Mouse (Mus musculus): ENCODE measurements around the gene Tbx6. TPM values are rescaled to one million over a fixed set of nuclear protein-coding genes. Genes with fewer than 3 reads are reported as not detected.

The Tbx6 gene
- polyA plus RNA-seq, 1 experiment, result 1.6 TPM

DNA sequence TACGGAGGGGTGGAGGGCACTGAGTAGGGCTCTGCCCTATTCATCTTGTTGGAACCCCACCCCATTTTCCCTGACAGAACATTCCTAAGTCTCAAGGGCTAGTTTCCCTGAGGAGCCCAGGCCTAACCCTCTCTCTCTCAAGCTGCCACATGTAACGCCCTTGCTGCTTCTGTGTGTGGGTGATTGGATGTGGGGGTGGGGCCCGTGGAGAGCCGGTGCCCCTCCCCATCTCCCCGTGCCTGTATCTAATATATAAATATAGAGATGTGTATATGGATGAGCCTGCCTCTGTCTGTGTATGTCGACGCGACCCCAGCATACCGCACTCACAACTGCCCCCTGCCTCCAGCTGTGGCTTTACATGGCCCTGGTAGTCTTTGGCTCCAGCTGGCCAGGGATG, 15.7 kb upstream of the Tbx6 start:
- H3K4me3 ChIP-seq (ENCODE audit: insufficient read depth, low read length), result no peak overlapping the region
- no peak overlapping the region for H3K27ac ChIP-seq (ENCODE audit: insufficient read depth, low read length)
- TF ChIP-seq CTCF (IDR thresholded peaks at IDR 0.05; ENCODE audit: extremely low read depth, insufficient read depth, low read length) (no peak), POLR2A (IDR thresholded peaks at IDR 0.05; ENCODE audit: extremely low read depth, insufficient read depth, low read length) (no peak)
- H3K4me1 ChIP-seq (ENCODE audit: control insufficient read depth, insufficient read depth, low read length), result peaks cover 12% of the 10 kb centered on the region

GRCm38 (mm10) chr7:126766201-126766600, 15.1 kb upstream of the Tbx6 start, which contains the start of gene Gdpd3:
Gene Gdpd3 (plus strand): TSS chr7:126766334.
- TF ChIP-seq POLR2A (IDR thresholded peaks at IDR 0.05; ENCODE audit: extremely low read depth, insufficient read depth, low read length), result no peak
- no peak for TF ChIP-seq CTCF (IDR thresholded peaks at IDR 0.05; ENCODE audit: extremely low read depth, insufficient read depth, low read length)
- Histone ChIP-seq H3K4me1 (ENCODE audit: control insufficient read depth, insufficient read depth, low read length) (peaks cover 10% of the 10 kb centered on the region), H3K4me3 (ENCODE audit: insufficient read depth, low read length) (no peak within 1 kb of the TSS), H3K27ac (ENCODE audit: insufficient read depth, low read length) (no peak within 1 kb of the TSS)

- peaks cover 6% of the 10 kb centered on the region for H3K4me1 ChIP-seq (ENCODE audit: control insufficient read depth, insufficient read depth, low read length)
- TF ChIP-seq CTCF (IDR thresholded peaks at IDR 0.05; ENCODE audit: extremely low read depth, insufficient read depth, low read length), result no peak
- TF ChIP-seq POLR2A (IDR thresholded peaks at IDR 0.05; ENCODE audit: extremely low read depth, insufficient read depth, low read length), result no peak
- no peak overlapping the region for H3K27ac ChIP-seq (ENCODE audit: insufficient read depth, low read length)
- no peak overlapping the region for H3K4me3 ChIP-seq (ENCODE audit: insufficient read depth, low read length)
Observed at GRCm38 (mm10) chr7:126767001-126767400, 14.3 kb upstream of the Tbx6 start.

DNA sequence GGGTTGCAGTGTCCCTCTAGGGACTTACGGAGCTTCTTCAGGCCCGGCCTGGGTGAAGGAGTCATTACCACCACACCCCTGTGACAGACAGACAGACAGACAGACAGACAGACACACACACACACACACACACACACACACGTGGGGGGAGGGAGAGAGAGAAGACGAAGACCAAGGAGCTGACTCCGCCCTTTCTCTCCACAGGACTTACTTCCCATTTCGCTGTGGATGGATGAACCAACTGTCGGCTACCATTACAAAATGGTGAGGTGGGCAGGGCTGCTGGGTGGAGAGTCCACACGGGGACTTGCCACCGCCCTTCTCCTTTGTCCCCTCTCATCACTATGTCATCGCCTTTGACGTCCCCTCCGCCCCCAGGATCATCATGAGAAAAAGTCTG, 10.5 kb upstream of the Tbx6 start:
- no peak overlapping the region for H3K4me3 ChIP-seq (ENCODE audit: insufficient read depth, low read length)
- no peak overlapping the region for H3K27ac ChIP-seq (ENCODE audit: insufficient read depth, low read length)
- H3K4me1 ChIP-seq (ENCODE audit: control insufficient read depth, insufficient read depth, low read length), result no peaks in the 10 kb centered on the region
- TF ChIP-seq POLR2A (IDR thresholded peaks at IDR 0.05; ENCODE audit: extremely low read depth, insufficient read depth, low read length) (no peak), CTCF (IDR thresholded peaks at IDR 0.05; ENCODE audit: extremely low read depth, insufficient read depth, low read length) (no peak)

GRCm38 (mm10) chr7:126773351-126773750, 7.9 kb upstream of the Tbx6 start:
- Histone ChIP-seq H3K27ac (ENCODE audit: insufficient read depth, low read length) (no peak overlapping the region), H3K4me3 (ENCODE audit: insufficient read depth, low read length) (no peak overlapping the region), H3K4me1 (ENCODE audit: control insufficient read depth, insufficient read depth, low read length) (peaks cover 2% of the 10 kb centered on the region; the same call in 1 of the 2 replicates)
- no peak for TF ChIP-seq POLR2A (IDR thresholded peaks at IDR 0.05; ENCODE audit: extremely low read depth, insufficient read depth, low read length)
- no peak for TF ChIP-seq CTCF (IDR thresholded peaks at IDR 0.05; ENCODE audit: extremely low read depth, insufficient read depth, low read length)

GRCm38 (mm10) chr7:126774463-126774862, 6.8 kb upstream of the Tbx6 start:
- H3K27ac ChIP-seq (ENCODE audit: insufficient read depth, low read length), result no peak overlapping the region
- TF ChIP-seq CTCF (IDR thresholded peaks at IDR 0.05; ENCODE audit: extremely low read depth, insufficient read depth, low read length) (no peak), POLR2A (IDR thresholded peaks at IDR 0.05; ENCODE audit: extremely low read depth, insufficient read depth, low read length) (no peak)
- peaks cover 2% of the 10 kb centered on the region; the same call in 1 of the 2 replicates for H3K4me1 ChIP-seq (ENCODE audit: control insufficient read depth, insufficient read depth, low read length)
- H3K4me3 ChIP-seq (ENCODE audit: insufficient read depth, low read length), result no peak overlapping the region

- no peak overlapping the region for H3K4me3 ChIP-seq (ENCODE audit: insufficient read depth, low read length)
- peaks cover 2% of the 10 kb centered on the region; the same call in 1 of the 2 replicates for H3K4me1 ChIP-seq (ENCODE audit: control insufficient read depth, insufficient read depth, low read length)
- TF ChIP-seq POLR2A (IDR thresholded peaks at IDR 0.05; ENCODE audit: extremely low read depth, insufficient read depth, low read length) (no peak), CTCF (IDR thresholded peaks at IDR 0.05; ENCODE audit: extremely low read depth, insufficient read depth, low read length) (peak; percentile 40; the same call in 1 of the 2 replicates)
- H3K27ac ChIP-seq (ENCODE audit: insufficient read depth, low read length), result no peak overlapping the region
Observed at GRCm38 (mm10) chr7:126775185-126775977, 5.9 kb upstream of the Tbx6 start.

DNA sequence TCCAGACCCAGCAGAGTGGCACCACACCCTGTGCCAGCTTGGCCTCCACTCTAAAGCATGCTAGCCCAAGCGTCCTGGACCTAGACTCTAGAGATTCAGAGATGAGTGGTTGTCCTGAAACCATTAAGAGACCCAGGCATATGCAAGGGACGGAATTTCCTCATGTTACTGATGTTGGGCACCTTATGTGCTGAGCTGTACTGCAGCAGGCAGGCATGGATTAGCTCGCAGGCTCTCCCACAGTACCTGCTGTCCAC, 5.4 kb upstream of the Tbx6 start:
- no peak for TF ChIP-seq POLR2A (IDR thresholded peaks at IDR 0.05; ENCODE audit: extremely low read depth, insufficient read depth, low read length)
- TF ChIP-seq CTCF (IDR thresholded peaks at IDR 0.05; ENCODE audit: extremely low read depth, insufficient read depth, low read length), result no peak
- peak overlapping the region; percentile 64; the same call in 1 of the 2 replicates for H3K4me3 ChIP-seq (ENCODE audit: insufficient read depth, low read length)
- no peak overlapping the region for H3K27ac ChIP-seq (ENCODE audit: insufficient read depth, low read length)
- peaks cover 2% of the 10 kb centered on the region; the same call in 1 of the 2 replicates for H3K4me1 ChIP-seq (ENCODE audit: control insufficient read depth, insufficient read depth, low read length)

GRCm38 (mm10) chr7:126776598-126777057, 4.7 kb upstream of the Tbx6 start, which contains the start of gene Ypel3:
Gene Ypel3 (plus strand): TSS chr7:126776955.
- H3K4me1 ChIP-seq (ENCODE audit: control insufficient read depth, insufficient read depth, low read length), result peaks cover 2% of the 10 kb centered on the region; the same call in 1 of the 2 replicates
- TF ChIP-seq POLR2A (IDR thresholded peaks at IDR 0.05; ENCODE audit: extremely low read depth, insufficient read depth, low read length) (peak; percentile 57; the same call in 1 of the 2 replicates), CTCF (IDR thresholded peaks at IDR 0.05; ENCODE audit: extremely low read depth, insufficient read depth, low read length) (no peak)

DNA sequence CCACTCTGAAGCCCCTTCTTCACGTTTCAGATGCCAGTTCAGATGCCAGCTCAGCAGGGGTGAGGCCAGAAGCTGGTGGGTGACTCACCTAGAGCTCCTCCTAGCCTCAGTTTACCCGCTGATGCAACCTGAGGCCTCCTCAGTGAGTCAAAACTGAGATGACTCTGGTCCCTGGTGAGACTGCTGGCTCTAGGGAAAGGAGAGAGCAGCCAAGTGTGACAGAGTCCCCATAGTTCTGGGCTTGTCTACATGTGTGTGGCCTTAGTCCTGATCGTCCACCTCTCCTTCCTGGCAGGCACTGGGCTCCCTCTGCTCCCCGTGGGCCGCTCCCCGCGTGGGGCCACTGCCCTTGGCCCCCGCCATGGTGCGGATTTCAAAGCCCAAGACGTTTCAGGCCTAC, 3.8 kb upstream of the Tbx6 start:
- Histone ChIP-seq H3K27ac (ENCODE audit: insufficient read depth, low read length) (peak overlapping the region; percentile 72), H3K4me3 (ENCODE audit: insufficient read depth, low read length) (peak overlapping the region; percentile 64), H3K4me1 (ENCODE audit: control insufficient read depth, insufficient read depth, low read length) (peaks cover 2% of the 10 kb centered on the region; the same call in 1 of the 2 replicates)
- TF ChIP-seq CTCF (IDR thresholded peaks at IDR 0.05; ENCODE audit: extremely low read depth, insufficient read depth, low read length), result no peak
- TF ChIP-seq POLR2A (IDR thresholded peaks at IDR 0.05; ENCODE audit: extremely low read depth, insufficient read depth, low read length), result no peak

More at GRCm38 (mm10) chr7:126776598-126777057, 4.7 kb upstream of the Tbx6 start, which contains the start of gene Ypel3:
- peak within 1 kb of the TSS; percentile 64 for H3K4me3 ChIP-seq (ENCODE audit: insufficient read depth, low read length)
- peak within 1 kb of the TSS; percentile 72 for H3K27ac ChIP-seq (ENCODE audit: insufficient read depth, low read length)

Measured in cortical plate, adult 2 months (tissue).